Mouse (Mus musculus) gastrocnemius, postnatal 10 days (tissue): Measurements from ENCODE around the gene Anapc15. TPM values are rescaled to one million over a fixed set of nuclear protein-coding genes. Genes with fewer than 3 reads are reported as not detected.

ENCODE experiments used
- DNase-seq: peaks from one replicate; pipeline ENCODE4 v3.0.0; 2021; ENCODE audit warnings: mixed read lengths
- total RNA-seq, 2 experiments: library from RNA; stranded (reverse); gene quantifications; 2 replicates each; pipeline ENCODE4 v1.2.3; 2021

Anapc15 gene
- total RNA-seq, 2 experiments from 2014 or later: 23.1 to 23.8 TPM

- no peak for DNase-seq
These were observed 15.6 kb upstream of the Anapc15 start for GRCm38 (mm10) chr7:101847934-101848333.

DNA sequence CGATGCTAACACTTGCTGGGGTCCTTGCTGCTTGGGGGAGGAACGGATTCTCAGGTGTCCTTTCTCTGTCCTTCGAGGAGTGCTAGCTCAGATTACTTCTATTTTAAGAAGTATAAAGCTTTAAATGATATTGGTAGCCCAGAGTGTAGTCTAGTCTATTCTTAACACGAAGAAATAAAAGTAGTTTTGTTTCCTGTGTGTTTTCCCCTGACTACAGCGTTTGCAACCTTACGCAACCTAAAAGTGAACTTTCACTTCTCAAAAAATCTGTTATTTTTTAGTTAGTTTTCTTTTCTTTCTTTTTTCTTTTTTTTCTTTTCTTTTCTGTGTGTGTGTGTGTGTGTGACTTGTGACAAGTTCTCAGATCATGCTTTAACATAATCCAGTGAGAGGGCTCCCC is 11.8 kb upstream of the Anapc15 start:
- no peak for DNase-seq

- DNase-seq: no peak
These were observed 10.7 kb upstream of the Anapc15 start for GRCm38 (mm10) chr7:101852846-101853245.

- no peak for DNase-seq
These were observed 9.7 kb upstream of the Anapc15 start for GRCm38 (mm10) chr7:101853816-101854215.

GRCm38 (mm10) chr7:101857094-101857493 is 6.4 kb upstream of the Anapc15 start, which contains the start of gene Folr2:
Gene Folr2 (minus strand): TSS chr7:101857194.
- DNase-seq: no peak

- no peak for DNase-seq
These were observed 5.2 kb upstream of the Anapc15 start for GRCm38 (mm10) chr7:101858362-101858761.

GRCm38 (mm10) chr7:101860978-101861377 is 2.5 kb upstream of the Anapc15 start:
- no peak for DNase-seq

DNA sequence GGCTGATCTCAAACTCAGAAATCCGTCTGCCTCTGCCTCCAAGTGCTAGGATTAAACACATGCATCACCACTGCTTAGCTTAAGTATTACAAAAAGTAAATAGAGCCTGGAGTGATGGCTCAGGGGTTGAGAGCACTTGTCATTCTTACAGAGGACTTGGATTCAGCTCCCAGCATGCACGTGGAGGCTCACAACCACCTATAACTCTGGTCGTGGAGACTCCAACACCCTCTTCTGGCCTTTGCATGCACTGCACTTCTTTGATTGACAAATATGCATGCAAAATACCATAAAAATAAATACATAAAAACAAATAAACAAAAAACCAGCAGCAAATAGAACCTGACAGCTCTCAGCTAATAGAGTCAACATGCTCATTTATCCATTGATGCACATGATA is 1.2 kb upstream of the Anapc15 start:
- DNase-seq: no peak

DNA sequence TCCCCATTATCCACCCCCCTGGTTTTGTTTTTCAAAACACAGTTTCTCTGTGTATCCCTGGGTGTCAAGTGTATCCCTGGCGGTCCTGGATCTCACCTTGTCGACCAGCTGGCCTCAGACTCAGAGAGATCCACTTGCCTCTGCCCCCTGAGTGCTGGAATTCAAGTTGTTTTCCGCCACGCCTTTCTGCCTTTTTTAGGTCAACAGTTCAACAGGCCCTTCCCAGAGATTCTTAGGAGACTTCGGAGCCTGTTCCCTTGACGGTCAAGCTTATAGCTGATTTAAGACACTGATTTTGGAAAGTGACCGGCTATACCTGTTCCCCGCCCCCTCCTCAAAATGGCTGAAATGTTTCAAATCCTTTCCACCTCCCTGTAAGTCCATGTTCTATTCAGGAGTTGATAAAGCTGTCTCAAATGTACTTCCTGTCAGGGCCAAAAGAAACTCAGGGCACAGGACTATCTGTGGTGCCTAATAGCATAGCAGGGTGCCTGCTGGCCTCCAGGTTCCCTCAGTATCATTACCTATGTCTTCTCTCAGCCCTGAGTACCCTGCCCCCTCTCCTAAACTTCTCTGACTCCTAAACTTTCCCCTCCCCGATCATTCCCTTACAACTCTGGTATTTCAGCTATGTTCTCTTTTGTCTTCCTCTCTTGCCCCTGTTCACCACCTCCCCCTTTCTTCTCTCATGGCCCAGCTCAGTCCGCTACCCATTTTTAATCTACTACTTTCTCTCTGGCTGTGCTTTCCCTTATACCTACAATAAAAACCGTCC is 3.2 kb downstream of the Anapc15 start:
- DNase-seq: no peak

- DNase-seq: no peak
These were observed 4.0 kb downstream of the Anapc15 start for GRCm38 (mm10) chr7:101867482-101867881.

DNA sequence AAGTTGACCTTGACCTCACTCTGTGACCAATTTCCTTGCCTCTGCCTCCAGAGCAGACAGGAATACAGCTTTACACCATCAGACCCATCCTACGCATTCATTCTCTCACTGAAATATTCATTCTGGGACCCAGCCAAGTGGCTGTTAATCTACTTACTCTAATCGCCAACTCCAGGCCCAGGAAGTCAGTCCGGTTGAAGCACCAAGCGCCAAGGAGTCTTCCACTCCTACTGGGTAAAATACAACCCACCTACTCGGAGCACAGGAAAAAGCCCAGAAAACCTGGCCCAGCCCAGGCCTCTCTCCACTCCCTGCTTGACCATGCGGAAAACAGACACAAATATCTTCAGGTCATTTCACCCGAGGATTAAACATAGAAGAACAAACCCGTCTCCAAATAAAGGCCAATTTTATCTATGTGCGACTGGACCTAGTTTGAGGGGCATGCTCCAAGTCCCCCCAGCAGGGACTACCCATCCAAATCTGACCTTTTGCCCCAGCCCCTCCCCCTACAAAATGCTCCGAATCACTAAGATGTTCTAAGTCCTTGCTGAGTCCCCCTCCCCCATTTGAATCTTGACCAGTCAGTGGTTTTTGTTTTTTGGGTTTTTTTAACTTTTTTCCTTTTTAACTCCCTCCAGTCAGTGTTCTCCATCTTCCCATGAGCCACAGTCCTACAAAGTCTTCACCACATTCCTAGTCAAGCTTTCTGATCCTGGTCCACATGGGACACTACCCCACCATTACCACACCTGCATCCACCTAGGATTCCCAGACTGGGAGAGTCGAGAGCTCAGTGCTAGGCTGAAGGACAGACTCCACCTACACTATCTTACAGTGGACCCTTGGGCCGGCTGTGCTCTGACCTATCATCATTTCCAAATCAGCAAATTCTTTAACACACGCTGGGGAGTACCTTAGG is 5.0 kb downstream of the Anapc15 start:
- no peak for DNase-seq

DNA sequence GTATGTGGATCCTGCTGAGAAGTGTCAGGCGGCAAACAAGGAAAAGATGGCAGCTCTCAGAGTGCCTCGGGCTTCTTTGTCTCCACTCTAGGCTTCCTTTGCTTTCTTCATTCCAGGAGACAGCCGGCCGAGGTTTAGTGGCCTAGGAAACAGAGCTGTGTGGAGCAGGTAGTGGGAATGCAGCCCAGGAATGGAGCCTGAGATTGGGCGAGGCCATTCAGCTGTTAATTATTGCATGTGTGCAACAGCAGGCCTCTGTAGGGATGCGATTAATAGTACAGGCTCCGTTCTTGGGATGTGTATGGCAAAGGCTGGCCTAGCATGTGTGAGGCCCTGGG is 5.6 kb downstream of the Anapc15 start:
- DNase-seq: no peak

GRCm38 (mm10) chr7:101870629-101871028 is 7.1 kb downstream of the Anapc15 start, which contains the start of gene Folr1:
Gene Folr1 (minus strand): TSS chr7:101870788.
- no peak for DNase-seq

DNA sequence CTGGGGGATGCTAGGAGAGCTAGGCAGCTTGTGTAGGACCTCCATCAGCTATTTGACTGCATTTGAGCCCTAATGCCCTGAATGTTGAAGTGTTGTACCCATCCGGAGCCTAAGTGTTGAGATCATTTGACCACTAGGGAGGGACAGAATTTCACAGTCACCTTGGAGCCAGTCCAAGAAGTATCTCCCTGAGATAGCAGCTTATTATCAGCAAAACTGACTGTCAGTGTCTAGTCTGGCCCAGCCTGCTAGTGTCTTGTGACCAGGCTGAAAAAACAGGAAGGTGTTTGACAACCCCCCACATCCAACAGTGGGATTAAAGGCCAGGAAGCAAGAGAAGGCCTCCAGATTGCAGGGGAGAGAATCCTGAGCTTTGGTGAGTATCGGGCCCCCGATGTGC is 7.8 kb downstream of the Anapc15 start:
- DNase-seq: no peak

GRCm38 (mm10) chr7:101875978-101876377 is 12.5 kb downstream of the Anapc15 start:
- DNase-seq: no peak

GRCm38 (mm10) chr7:101880855-101881254 is 17.3 kb downstream of the Anapc15 start:
- DNase-seq: no peak

- DNase-seq: no peak
These were observed 19.1 kb downstream of the Anapc15 start for GRCm38 (mm10) chr7:101882413-101883154.

- DNase-seq: no peak
These were observed 20.6 kb downstream of the Anapc15 start for GRCm38 (mm10) chr7:101884160-101884559.

GRCm38 (mm10) chr7:101886274-101886673 is 22.8 kb downstream of the Anapc15 start:
- DNase-seq: no peak

DNA sequence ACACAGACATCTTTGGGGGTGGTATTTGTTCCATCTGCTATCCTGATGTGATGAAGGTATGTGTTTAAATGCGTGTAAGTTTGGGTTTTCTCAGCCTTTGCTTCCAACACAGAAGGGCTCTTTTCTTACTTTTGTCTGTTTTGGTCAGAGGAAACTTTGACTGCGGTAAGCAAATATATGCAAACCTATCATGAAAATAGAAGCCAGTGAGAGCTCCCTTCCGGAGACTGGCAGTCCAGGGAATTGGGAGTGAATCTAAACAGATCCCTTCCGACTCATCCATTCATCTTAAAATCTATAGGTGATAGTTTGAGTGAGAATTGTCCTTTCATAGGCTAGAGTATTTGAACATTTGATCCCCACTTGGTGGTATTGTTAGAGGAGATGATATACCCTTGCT is 24.9 kb downstream of the Anapc15 start:
- no peak for DNase-seq

DNA sequence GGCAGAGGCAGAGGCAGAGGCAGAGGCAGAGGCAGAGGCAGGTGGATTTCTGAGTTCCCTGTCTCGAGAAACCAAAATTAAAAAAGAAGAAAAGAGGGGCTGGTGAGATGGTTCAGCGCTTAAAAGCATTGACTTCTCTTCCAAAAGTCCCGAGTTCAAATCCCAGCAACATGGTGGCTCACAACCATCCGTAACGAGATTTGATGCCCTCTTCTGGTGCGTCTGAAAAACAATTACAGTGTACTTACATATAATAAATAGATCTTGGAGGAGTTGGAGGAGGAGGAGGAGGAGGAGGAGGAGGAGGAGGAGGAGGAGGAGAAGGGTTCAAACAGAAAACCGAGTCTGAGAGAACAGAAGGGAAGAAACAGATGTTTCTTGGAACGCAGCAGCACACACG is 32.2 kb downstream of the Anapc15 start:
- no peak for DNase-seq
